Mouse (Mus musculus) embryonic fibroblast, embryonic 13.5 days (primary cell): ENCODE data around the gene Ppp1r12c.
A peak's percentile ranks its signal among the peaks of the same experiment; 100 is the strongest.

Experiments
- CTCF ChIP-seq: IDR thresholded peaks from 2 replicates; pipeline ENCODE4 v1.5.1; 2011; ENCODE audit warnings: mild to moderate bottlenecking, control low read depth, low read length, moderate library complexity, borderline replicate concordance; ENCODE audit not compliant: insufficient read depth
- POLR2A ChIP-seq: IDR thresholded peaks from 2 replicates; pipeline ENCODE4 v1.6.1; 2011; ENCODE audit warnings: low read depth, mild to moderate bottlenecking, control low read depth, low read length, moderate library complexity

DNA sequence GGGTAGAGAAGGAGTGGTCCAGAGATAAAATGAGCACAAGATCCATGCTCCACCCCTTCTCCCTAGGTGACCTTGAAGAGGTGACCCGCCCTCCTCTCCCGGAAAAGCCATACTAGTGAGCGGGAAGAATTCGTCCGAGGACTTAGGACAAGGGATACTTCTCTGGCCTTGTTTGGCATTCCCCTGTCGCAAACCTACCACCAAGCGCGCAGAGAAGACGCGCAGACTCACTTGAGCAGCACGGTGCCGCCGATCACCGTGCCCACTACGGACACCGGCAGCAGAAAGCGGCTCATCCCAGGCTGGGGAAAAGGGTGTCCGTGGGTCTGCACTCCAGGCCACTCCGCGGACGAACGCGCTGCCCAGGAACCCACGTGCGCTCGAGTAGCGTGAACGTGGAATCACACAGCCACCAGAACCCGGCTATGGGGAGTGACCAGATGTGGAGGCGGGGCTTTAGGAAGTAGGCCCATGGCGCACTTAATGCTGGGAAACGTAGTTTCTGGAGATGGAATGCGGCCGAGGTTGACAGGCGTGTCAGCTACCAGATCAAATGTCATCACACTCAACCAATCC, 56.2 kb downstream of the Ppp1r12c start, which contains the start of gene Rdh13:
- TF ChIP-seq CTCF (no peak), POLR2A (peak; percentile 77)
